Mouse (Mus musculus): ENCODE results near the gene Tlx2.
A peak's percentile ranks its signal among the peaks of the same experiment; 100 is the strongest.

The Tlx2 gene

GRCm38 (mm10) chr6:83087926-83088260 is 17.8 kb upstream of the Tlx2 start:
- no peak for DNase-seq (ENCODE audit: low read depth)

- no peak for DNase-seq (ENCODE audit: low read depth)
Measured at GRCm38 (mm10) chr6:83087205-83087925, 17.3 kb upstream of the Tlx2 start.

- DNase-seq (ENCODE audit: low read depth): no peak
Measured at GRCm38 (mm10) chr6:83086121-83087035, 16.3 kb upstream of the Tlx2 start, which contains the start of gene Lbx2. Lbx2 (plus strand) TSS chr6:83086367.

- no peak for DNase-seq (ENCODE audit: low read depth)
Measured at GRCm38 (mm10) chr6:83084477-83084876, 14.4 kb upstream of the Tlx2 start.

- DNase-seq (ENCODE audit: low read depth): no peak
Measured at GRCm38 (mm10) chr6:83083497-83083896, 13.4 kb upstream of the Tlx2 start.

GRCm38 (mm10) chr6:83080210-83080609 is 10.1 kb upstream of the Tlx2 start:
- DNase-seq (ENCODE audit: low read depth): no peak

- peak; percentile 89 for DNase-seq (ENCODE audit: low read depth)
Measured at GRCm38 (mm10) chr6:83078324-83078858, 8.3 kb upstream of the Tlx2 start.

GRCm38 (mm10) chr6:83077630-83078323 is 7.7 kb upstream of the Tlx2 start, which contains the start of gene Pcgf1:
Pcgf1 (plus strand) TSS chr6:83077869.
- peak; percentile 15 for DNase-seq (ENCODE audit: low read depth)

GRCm38 (mm10) chr6:83074979-83075378 is 4.9 kb upstream of the Tlx2 start:
- DNase-seq (ENCODE audit: low read depth): no peak

GRCm38 (mm10) chr6:83071220-83071619 is 1.1 kb upstream of the Tlx2 start:
- DNase-seq (ENCODE audit: low read depth): no peak

GRCm38 (mm10) chr6:83070311-83071219 is 472 bp upstream of the Tlx2 start:
- no peak for DNase-seq (ENCODE audit: low read depth)

GRCm38 (mm10) chr6:83069488-83070246 is 426 bp downstream of the Tlx2 start:
- DNase-seq (ENCODE audit: low read depth): no peak

GRCm38 (mm10) chr6:83068706-83069487 is 1.2 kb downstream of the Tlx2 start:
- no peak for DNase-seq (ENCODE audit: low read depth)

GRCm38 (mm10) chr6:83068221-83068620 is 1.9 kb downstream of the Tlx2 start:
- no peak for DNase-seq (ENCODE audit: low read depth)

- no peak for DNase-seq (ENCODE audit: low read depth)
Measured at GRCm38 (mm10) chr6:83066441-83066840, 3.7 kb downstream of the Tlx2 start.

GRCm38 (mm10) chr6:83065995-83066394 is 4.1 kb downstream of the Tlx2 start:
- no peak for DNase-seq (ENCODE audit: low read depth)

- no peak for DNase-seq (ENCODE audit: low read depth)
Measured at GRCm38 (mm10) chr6:83058725-83059124, 11.4 kb downstream of the Tlx2 start.

- no peak for DNase-seq (ENCODE audit: low read depth)
Measured at GRCm38 (mm10) chr6:83057790-83058189, 12.3 kb downstream of the Tlx2 start, which contains the start of gene Dqx1. Dqx1 (plus strand) TSS chr6:83057844.

- no peak for DNase-seq (ENCODE audit: low read depth)
Measured at GRCm38 (mm10) chr6:83054871-83055431, 15.1 kb downstream of the Tlx2 start, which contains the start of gene Htra2. Htra2 (minus strand) TSS chr6:83055273.

All from fibroblast of lung, adult 2 months (primary cell).